Mouse (Mus musculus) CH12.LX (cell line): ENCODE measurements around the gene Xpc. TPM values are rescaled to one million over a fixed set of nuclear protein-coding genes. Genes with fewer than 3 reads are reported as not detected.

Source experiments
- DNase-seq: peaks from one replicate; pipeline ENCODE4 v3.0.0-alpha.2; 2013; ENCODE audit errors: extremely low read depth
- H3K27ac ChIP-seq: 2 replicates; pipeline ENCODE4 v1.5.1; 2012; ENCODE audit warnings: low read depth, mild to moderate bottlenecking, control low read depth, moderate library complexity; ENCODE audit not compliant: insufficient read depth
- H3K27me3 ChIP-seq: replicated peaks from 2 replicates; pipeline ENCODE3; 2012; ENCODE audit warnings: inconsistent platforms
- H3K36me3 ChIP-seq, 2 experiments: replicated peaks in 1 of 2; 2 replicates each; pipeline versions ENCODE3 to v1.6.1; 2012; ENCODE audit warnings: inconsistent platforms in 1 of 2, low read length in 1 of 2, mild to moderate bottlenecking in 1 of 2, mixed read lengths in 1 of 2, moderate library complexity in 1 of 2; ENCODE audit not compliant: control insufficient read depth in 1 of 2, insufficient read depth in 1 of 2
- H3K4me1 ChIP-seq, 2 experiments: 2 replicates each; pipeline ENCODE4 v1.6.1; 2012; ENCODE audit warnings: inconsistent platforms in 1 of 2, moderate library complexity in 1 of 2; ENCODE audit not compliant: insufficient read depth in 2 of 2, control insufficient read depth in 1 of 2
- H3K4me2 ChIP-seq: 2 replicates; pipeline ENCODE4 v1.6.1; 2012; ENCODE audit warnings: low read depth, mild to moderate bottlenecking, control low read depth; ENCODE audit not compliant: poor library complexity, insufficient read depth, severe bottlenecking
- H3K4me3 ChIP-seq, 3 experiments: fragments of 150-350 bp in 1 of 3; sonication (generic) in 1 of 3; replicated peaks in 1 of 3; 2 replicates each; pipeline versions ENCODE3 to v1.5.1; 2011 to 2012; ENCODE audit warnings: low read depth in 2 of 3, low read length in 2 of 3, mild to moderate bottlenecking in 2 of 3, moderate library complexity in 2 of 3, control low read depth in 1 of 3, improper control_type of control experiment in 1 of 3, inconsistent platforms in 1 of 3, mixed read lengths in 1 of 3; ENCODE audit not compliant: poor library complexity in 1 of 3
- H3K79me2 ChIP-seq: replicated peaks from 2 replicates; pipeline ENCODE4 v1.6.1; 2012; ENCODE audit warnings: mild to moderate bottlenecking, moderate library complexity; ENCODE audit not compliant: control insufficient read depth, poor library complexity, insufficient read depth, severe bottlenecking; ENCODE audit errors: extremely low read depth
- H3K9ac ChIP-seq: 2 replicates; pipeline ENCODE4 v1.6.1; 2012; ENCODE audit warnings: low read depth, mild to moderate bottlenecking, control low read depth, moderate library complexity; ENCODE audit not compliant: insufficient read depth
- H3K9me3 ChIP-seq: replicated peaks from 2 replicates; pipeline ENCODE3; 2012; ENCODE audit warnings: low read length, inconsistent platforms, mixed read lengths
- CTCF ChIP-seq, 2 experiments: IDR thresholded peaks in 1 of 2; conservative IDR thresholded peaks in 1 of 2; 2 replicates each; pipeline ENCODE4 v1.5.1; 2011 to 2012; ENCODE audit warnings: low read depth in 2 of 2, low read length in 2 of 2, improper control_type of control experiment in 1 of 2, inconsistent platforms in 1 of 2, mild to moderate bottlenecking in 1 of 2, moderate library complexity in 1 of 2
- E2F4 ChIP-seq: IDR thresholded peaks from 2 replicates; pipeline ENCODE4 v1.6.1; 2011; ENCODE audit warnings: low read depth, low read length, improper control_type of control experiment; ENCODE audit not compliant: insufficient replicate concordance
- ELF1 ChIP-seq: IDR thresholded peaks from 2 replicates; pipeline ENCODE4 v1.6.1; 2014; ENCODE audit warnings: low read depth, mild to moderate bottlenecking, inconsistent platforms, low read length, improper control_type of control experiment
- EP300 ChIP-seq: IDR thresholded peaks from 2 replicates; pipeline ENCODE4 v1.6.1; 2011; ENCODE audit warnings: low read length, improper control_type of control experiment
- ETS1 ChIP-seq: conservative IDR thresholded peaks from 2 replicates; pipeline ENCODE4 v1.6.1; 2012; ENCODE audit warnings: low read depth, mild to moderate bottlenecking, inconsistent platforms, low read length, improper control_type of control experiment, moderate library complexity
- MAX ChIP-seq: IDR thresholded peaks from 2 replicates; pipeline ENCODE4 v1.6.1; 2011; ENCODE audit warnings: low read length, improper control_type of control experiment
- MEF2A ChIP-seq: IDR thresholded peaks from 2 replicates; pipeline ENCODE4 v1.6.1; 2014; ENCODE audit warnings: low read depth, mild to moderate bottlenecking, inconsistent platforms, low read length, improper control_type of control experiment, borderline replicate concordance
- MXI1 ChIP-seq: IDR thresholded peaks from 2 replicates; pipeline ENCODE4 v1.6.1; 2011; ENCODE audit warnings: mild to moderate bottlenecking, low read depth, low read length, improper control_type of control experiment
- NRF1 ChIP-seq: IDR thresholded peaks from 2 replicates; pipeline ENCODE4 v1.6.1; 2014; ENCODE audit warnings: low read depth, mild to moderate bottlenecking, inconsistent platforms, low read length, improper control_type of control experiment, moderate library complexity
- PAX5 ChIP-seq: IDR thresholded peaks from 2 replicates; pipeline ENCODE4 v1.6.1; 2012; ENCODE audit warnings: low read length, inconsistent platforms, mixed read lengths
- POLR2A ChIP-seq: IDR thresholded peaks from 2 replicates; pipeline ENCODE4 v1.6.1; 2011; ENCODE audit warnings: low read depth, mild to moderate bottlenecking, improper control_type of control experiment, low read length
- POLR2AphosphoS2 ChIP-seq: IDR thresholded peaks from 2 replicates; pipeline ENCODE4 v1.6.1; 2011; ENCODE audit warnings: low read depth, low read length, improper control_type of control experiment
- SIN3A ChIP-seq: IDR thresholded peaks from 2 replicates; pipeline ENCODE4 v1.6.1; 2012; ENCODE audit warnings: low read length, improper control_type of control experiment, inconsistent platforms
- SMC3 ChIP-seq: IDR thresholded peaks from 2 replicates; pipeline ENCODE4 v1.6.1; 2011; ENCODE audit warnings: low read depth, low read length, improper control_type of control experiment
- TBP ChIP-seq: conservative IDR thresholded peaks from 2 replicates; pipeline ENCODE4 v1.6.1; 2011; ENCODE audit warnings: low read depth, low read length, improper control_type of control experiment
- UBTF ChIP-seq: IDR thresholded peaks from 2 replicates; pipeline ENCODE4 v1.6.1; 2012; ENCODE audit warnings: low read depth, mild to moderate bottlenecking, inconsistent platforms, low read length, improper control_type of control experiment, moderate library complexity
- USF2 ChIP-seq: conservative IDR thresholded peaks from 2 replicates; pipeline ENCODE4 v1.6.1; 2011; ENCODE audit warnings: low read depth, low read length, improper control_type of control experiment
- ZKSCAN1 ChIP-seq: IDR thresholded peaks from 2 replicates; pipeline ENCODE4 v1.6.1; 2012; ENCODE audit warnings: low read depth, inconsistent platforms, low read length, improper control_type of control experiment, borderline replicate concordance
- ZNF384 ChIP-seq: IDR thresholded peaks from 2 replicates; pipeline ENCODE4 v1.6.1; 2012; ENCODE audit warnings: low read depth, low read length, improper control_type of control experiment, inconsistent platforms
- dilution Hi-C: fragments of 300-500 bp; cut with MboI; formaldehyde crosslinking; loops from 2 replicates; pipeline ENCODE4 v1.14.3; 2020; ENCODE audit warnings: low sequenced_read_pairs; ENCODE audit not compliant: extremely low pct_unique_long_range_greater_than_20kb, extremely low pct_ligation_motif_present
- in situ Hi-C: fragments of 300-500 bp; cut with MboI; formaldehyde crosslinking; loops from 3 replicates; pipeline ENCODE4 v1.14.3; 2019; ENCODE audit warnings: low sequenced_read_pairs, low pct_ligation_motif_present, low pct_unique_long_range_greater_than_20kb, mixed read lengths
- polyA plus RNA-seq: library from polyadenylated mRNA; unstranded; fragments of >175 nt; gene quantifications from 2 replicates; pipeline ENCODE4 v1.2.1, GENCODE M21; 2012; ENCODE audit warnings: low read depth; ENCODE audit not compliant: insufficient read length
- total RNA-seq, 2 experiments: library from RNA; depleted of rRNA; stranded (reverse); fragments of 300-350 nt in 1 of 2; fragments of >200 nt in 1 of 2; gene quantifications; 2 replicates each; pipeline ENCODE4 v1.2.3; 2012 to 2014

Gene Xpc
- total and polyA plus RNA-seq, 3 experiments, result 7.8 to 11.7 (median 8.2) TPM

- in situ Hi-C loops, result loop anchor here (25.0 kb wide), 1 partner anchor 513 kb away; no protein-coding TSS in a partner anchor
- Histone ChIP-seq H3K9me3 (no peaks in the 10 kb centered on the region), H3K4me3 (no peak overlapping the region), H3K36me3 (no peaks in the 10 kb centered on the region), H3K27ac (no peak overlapping the region), H3K4me1 (no peaks in the 10 kb centered on the region), H3K4me2 (no peak overlapping the region), H3K27me3 (peaks cover 58% of the 10 kb centered on the region), H3K9ac (no peak overlapping the region), H3K79me2 (no peaks in the 10 kb centered on the region)
- TF ChIP-seq ETS1 (no peak), SIN3A (no peak), MXI1 (no peak), E2F4 (no peak), TBP (no peak), SMC3 (no peak), POLR2A (no peak), UBTF (no peak), USF2 (no peak), ZNF384 (no peak), PAX5 (no peak), ZKSCAN1 (no peak), ELF1 (no peak)
- dilution Hi-C loops, result no loop called here
- DNase-seq, result no peak
Observed at GRCm38 (mm10) chr6:91549621-91550020, 33.9 kb upstream of the Xpc start.

GRCm38 (mm10) chr6:91547313-91547712 lies 31.6 kb upstream of the Xpc start:
- Histone ChIP-seq H3K9me3 (no peaks in the 10 kb centered on the region), H3K79me2 (no peaks in the 10 kb centered on the region), H3K4me2 (no peak overlapping the region), H3K4me3 (no peak overlapping the region), H3K4me1 (no peaks in the 10 kb centered on the region), H3K27me3 (peaks cover 54% of the 10 kb centered on the region), H3K9ac (no peak overlapping the region), H3K36me3 (no peaks in the 10 kb centered on the region), H3K27ac (no peak overlapping the region)
- TF ChIP-seq ZKSCAN1, result no peak
- peak; percentile 26; the same call in 1 of the 2 replicates for TF ChIP-seq ZNF384
- in situ Hi-C loops (loop anchor here (25.0 kb wide), 1 partner anchor 515 kb away; no protein-coding TSS in a partner anchor), dilution Hi-C loops (no loop called here)
- no peak for DNase-seq

GRCm38 (mm10) chr6:91546241-91546884 lies 30.7 kb upstream of the Xpc start:
- no peak for TF ChIP-seq CTCF (conservative IDR thresholded peaks at IDR 0.05 in 1 of 2, IDR thresholded peaks at IDR 0.05 in 1 of 2; ENCODE audit: low read depth in 2 of 2, low read length in 2 of 2)
- TF ChIP-seq NRF1, result no peak
- no peak for TF ChIP-seq EP300
- no peak for TF ChIP-seq ELF1
- no peak for TF ChIP-seq MXI1
- TF ChIP-seq MEF2A, result no peak
- no peak for TF ChIP-seq ZNF384
- no peak for TF ChIP-seq MAX
- no peak for TF ChIP-seq SIN3A
- TF ChIP-seq POLR2AphosphoS2, result no peak
- Histone ChIP-seq H3K27ac (no peak overlapping the region), H3K79me2 (no peaks in the 10 kb centered on the region), H3K4me1 (no peaks in the 10 kb centered on the region), H3K4me2 (no peak overlapping the region), H3K4me3 (no peak overlapping the region), H3K9ac (no peak overlapping the region), H3K36me3 (no peaks in the 10 kb centered on the region), H3K9me3 (no peaks in the 10 kb centered on the region), H3K27me3 (peaks cover 44% of the 10 kb centered on the region)
- in situ Hi-C loops (loop anchor here (25.0 kb wide), 1 partner anchor 516 kb away; no protein-coding TSS in a partner anchor), dilution Hi-C loops (no loop called here)
- no peak for DNase-seq
